Mouse (Mus musculus) hindbrain, embryonic 14.5 days (tissue): ENCODE results near the gene Axdnd1. TPM values are rescaled to one million over a fixed set of nuclear protein-coding genes. Genes with fewer than 3 reads are reported as not detected.
"Not testable (repeated sequence)": the region's sequence is repeated elsewhere in the genome, so short reads cannot be mapped to it uniquely, and the experiment has no call there.

Experiments
- ATAC-seq: fragments of 200-750 bp; cut with Nextera tagmentation; 2 replicates; pipeline ENCODE4 v1.8.0; 2017; ENCODE audit warnings: moderate number of reproducible peaks, mild to moderate bottlenecking, moderate TSS enrichment, moderate library complexity; ENCODE audit not compliant: low FRiP score
- DNase-seq: peaks from one replicate; pipeline ENCODE4 v3.0.0-alpha.2; 2015; ENCODE audit warnings: low spot score
- H3K27ac ChIP-seq: fragments of 300-500 bp; sonication (generic); 2 replicates; pipeline ENCODE4 v1.5.1; 2014; ENCODE audit warnings: mild to moderate bottlenecking, moderate library complexity
- H3K27me3 ChIP-seq: fragments of 300-500 bp; sonication (generic); 2 replicates; pipeline ENCODE4 v1.6.1; 2014; ENCODE audit warnings: mild to moderate bottlenecking, low read length, mixed read lengths; ENCODE audit not compliant: control insufficient read depth, insufficient read depth
- H3K36me3 ChIP-seq: fragments of 300-500 bp; sonication (generic); replicated peaks from 2 replicates; pipeline ENCODE4 v1.6.1; 2014; ENCODE audit not compliant: control insufficient read depth, insufficient read depth
- H3K4me1 ChIP-seq: fragments of 300-500 bp; sonication (generic); replicated peaks from 2 replicates; pipeline ENCODE4 v1.6.1; 2014; ENCODE audit warnings: antibody characterized with exemption, low read length, mixed read lengths; ENCODE audit not compliant: control insufficient read depth, insufficient read depth
- H3K4me2 ChIP-seq: fragments of 300-500 bp; sonication (generic); replicated peaks from 2 replicates; pipeline ENCODE4 v1.6.1; 2014; ENCODE audit warnings: mild to moderate bottlenecking, moderate library complexity
- H3K4me3 ChIP-seq: fragments of 300-500 bp; sonication (generic); replicated peaks from 2 replicates; pipeline ENCODE4 v1.5.1; 2014; ENCODE audit warnings: mild to moderate bottlenecking, low read length
- H3K9ac ChIP-seq: fragments of 300-500 bp; sonication (generic); 2 replicates; pipeline ENCODE4 v1.6.1; 2014
- H3K9me3 ChIP-seq: fragments of 300-500 bp; sonication (generic); 2 replicates; pipeline ENCODE4 v1.6.1; 2016; ENCODE audit warnings: low read length; ENCODE audit not compliant: control insufficient read depth
- WGBS: fragments of 180-500 bp; shearing (Covaris S2); extraction: QIAGEN DNeasy Blood & Tissue Kit; methylation state at CpG from one replicate; pipeline ENCODE4 v1.1.7; 2014; 5-methylcytosine and 5-hydroxymethylcytosine counted together
- polyA plus RNA-seq: library from polyadenylated mRNA; unstranded; fragments of >200 nt; fragmentation: Nextera tagmentation; extraction: Ambion mirVana; gene quantifications from 2 replicates; pipeline ENCODE4 v1.2.1, GENCODE M21; 2014

The Axdnd1 gene
- polyA plus RNA-seq, 1 experiment from 2014 or later, result 0.27 TPM

DNA sequence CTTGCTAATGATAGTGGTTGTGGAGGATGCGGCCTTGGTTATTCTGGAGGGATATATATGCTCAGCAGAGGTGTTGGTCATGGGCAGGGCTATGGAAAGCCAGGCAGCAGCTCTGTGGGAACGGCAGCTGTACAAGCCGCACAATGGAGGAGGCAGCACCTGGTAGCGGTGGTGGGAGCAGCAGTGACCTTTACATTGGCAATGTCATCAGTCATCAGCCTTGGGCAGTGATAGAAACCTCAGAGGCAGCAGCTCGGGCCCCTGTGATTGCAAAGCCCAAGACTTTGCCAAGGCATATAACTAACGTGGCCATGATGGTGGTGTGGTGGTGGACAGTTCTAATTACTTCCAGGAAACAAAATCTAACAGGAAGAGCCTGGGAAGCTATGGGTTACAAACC is 2.5 kb upstream of the Axdnd1 start:
- 88% methylated on average over 6 of the region's 6 CpGs for WGBS
- ATAC-seq, result no peak

DNA sequence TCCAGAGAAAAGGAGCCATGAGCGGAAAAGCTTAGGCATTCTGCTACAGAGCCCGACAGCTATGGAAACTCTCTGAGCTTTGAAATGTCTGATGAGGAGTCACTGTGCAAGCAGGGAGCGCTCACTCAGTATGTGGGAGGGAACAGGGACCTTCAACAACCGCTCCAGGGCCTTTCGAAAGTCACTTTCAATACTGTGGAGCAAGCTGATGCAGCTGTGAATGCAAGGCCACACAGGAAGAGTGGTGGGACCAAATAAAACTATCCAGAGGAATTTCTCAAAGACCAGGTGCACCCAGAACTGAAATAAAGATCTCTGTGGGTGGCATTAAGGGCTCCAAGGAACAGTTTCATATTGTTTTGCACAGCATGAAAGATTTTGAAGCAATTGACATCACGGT is 1.9 kb upstream of the Axdnd1 start:
- H3K27me3 ChIP-seq, result no peaks in the 10 kb centered on the region

More for the DNA sequence above, 2.5 kb upstream of the Axdnd1 start:
- H3K4me2 ChIP-seq, result no peak overlapping the region
- H3K4me1 ChIP-seq, result no peaks in the 10 kb centered on the region
- no peaks in the 10 kb centered on the region for H3K36me3 ChIP-seq
- no peak overlapping the region for H3K4me3 ChIP-seq
- no peak overlapping the region for H3K9ac ChIP-seq
- no peak for DNase-seq
- H3K27me3 ChIP-seq, result no peaks in the 10 kb centered on the region
- H3K9me3 ChIP-seq, result no peaks in the 10 kb centered on the region
- no peak overlapping the region for H3K27ac ChIP-seq

DNA sequence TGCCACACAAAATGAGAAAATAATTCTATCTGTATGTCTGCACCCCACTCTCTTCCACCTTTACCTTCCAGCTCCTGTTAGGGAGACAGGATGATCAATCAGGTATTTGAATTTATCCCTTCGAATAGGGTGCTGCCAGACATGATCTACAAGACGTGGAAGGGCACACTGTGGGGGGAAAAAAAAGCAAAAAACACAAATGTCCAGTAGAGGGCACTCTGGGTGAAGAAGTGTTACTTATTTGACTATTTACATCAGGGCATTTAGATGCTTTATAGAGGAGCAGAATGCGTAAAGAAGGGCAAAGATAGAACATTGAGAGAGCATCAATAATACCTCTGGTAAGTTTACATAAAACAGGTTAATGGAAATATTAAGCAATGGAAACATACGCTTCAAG is 2.8 kb downstream of the Axdnd1 start:
- ATAC-seq (no peak), DNase-seq (peak; percentile 53)
- H3K4me2 ChIP-seq, result no peak overlapping the region
- 61% methylated on average over 4 of the region's 4 CpGs for WGBS
- H3K36me3 ChIP-seq, result no peaks in the 10 kb centered on the region
- H3K27ac ChIP-seq, result no peak overlapping the region
- H3K4me3 ChIP-seq, result no peak overlapping the region
- H3K9me3 ChIP-seq, result peaks cover 9% of the 10 kb centered on the region; the same call in 1 of the 2 replicates
- no peak overlapping the region for H3K9ac ChIP-seq
- no peaks in the 10 kb centered on the region for H3K27me3 ChIP-seq
- no peaks in the 10 kb centered on the region for H3K4me1 ChIP-seq

More for the DNA sequence above, 1.9 kb upstream of the Axdnd1 start:
- DNase-seq (no peak), ATAC-seq (no peak)
- Histone ChIP-seq H3K36me3 (no peaks in the 10 kb centered on the region), H3K4me2 (no peak overlapping the region), H3K4me3 (no peak overlapping the region), H3K9me3 (no peaks in the 10 kb centered on the region), H3K4me1 (no peaks in the 10 kb centered on the region), H3K9ac (no peak overlapping the region), H3K27ac (no peak overlapping the region)
- WGBS, result 78% methylated on average over 6 of the region's 6 CpGs

DNA sequence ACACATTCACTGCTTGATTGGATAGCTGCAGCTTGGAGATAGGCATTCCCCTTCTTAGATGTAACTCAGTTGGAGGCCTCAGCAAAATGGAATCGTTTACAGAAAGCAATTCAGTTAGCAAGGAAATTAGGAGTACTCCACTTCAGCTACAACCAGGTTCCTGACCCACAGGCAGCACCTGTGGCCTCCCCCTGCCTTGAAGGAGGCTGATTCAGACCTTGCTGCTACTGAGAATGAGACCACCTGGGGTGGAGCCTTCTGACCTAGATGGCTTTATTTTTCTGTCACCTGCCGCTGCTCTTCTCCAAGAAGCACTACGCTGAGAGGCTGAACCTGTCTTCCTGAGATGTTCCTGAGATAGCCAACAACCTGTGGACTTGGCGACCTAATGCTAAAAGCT is 12.4 kb downstream of the Axdnd1 start:
- ATAC-seq (no peak), DNase-seq (no peak)
- Histone ChIP-seq H3K4me1 (no peaks in the 10 kb centered on the region), H3K27ac (no peak overlapping the region), H3K36me3 (no peaks in the 10 kb centered on the region), H3K27me3 (no peaks in the 10 kb centered on the region), H3K4me3 (no peak overlapping the region), H3K9me3 (no peaks in the 10 kb centered on the region), H3K4me2 (no peak overlapping the region), H3K9ac (no peak overlapping the region)
- 72% methylated on average over 4 of the region's 4 CpGs for WGBS

DNA sequence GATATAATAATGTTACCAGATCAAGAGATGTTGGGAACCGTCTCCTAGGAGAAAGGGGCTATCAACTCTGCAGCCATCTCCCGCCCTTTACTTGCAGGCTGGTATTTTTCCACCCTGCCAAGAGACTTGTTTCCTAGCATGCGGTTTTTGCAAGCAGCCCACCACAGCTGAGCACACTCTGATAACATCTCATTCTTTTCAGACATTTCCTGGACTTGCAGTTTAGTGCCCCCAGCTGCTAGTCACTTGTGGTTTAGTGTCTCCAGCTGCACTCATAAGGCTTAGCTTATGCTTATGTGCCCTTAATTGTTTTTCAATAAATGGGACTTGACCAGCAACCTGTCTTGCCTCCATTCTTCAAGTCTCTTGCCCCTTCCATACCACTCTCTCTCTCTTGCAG is 13.0 kb downstream of the Axdnd1 start:
- DNase-seq, result no peak
- no peak overlapping the region for H3K27ac ChIP-seq
- no peaks in the 10 kb centered on the region for H3K36me3 ChIP-seq
- H3K4me3 ChIP-seq, result no peak overlapping the region
- 69% methylated on average over 3 of the region's 3 CpGs for WGBS
- no peak overlapping the region for H3K4me2 ChIP-seq
- no peaks in the 10 kb centered on the region for H3K4me1 ChIP-seq
- H3K9me3 ChIP-seq, result no peaks in the 10 kb centered on the region
- H3K27me3 ChIP-seq, result no peaks in the 10 kb centered on the region
- no peak overlapping the region for H3K9ac ChIP-seq
- ATAC-seq, result no peak

DNA sequence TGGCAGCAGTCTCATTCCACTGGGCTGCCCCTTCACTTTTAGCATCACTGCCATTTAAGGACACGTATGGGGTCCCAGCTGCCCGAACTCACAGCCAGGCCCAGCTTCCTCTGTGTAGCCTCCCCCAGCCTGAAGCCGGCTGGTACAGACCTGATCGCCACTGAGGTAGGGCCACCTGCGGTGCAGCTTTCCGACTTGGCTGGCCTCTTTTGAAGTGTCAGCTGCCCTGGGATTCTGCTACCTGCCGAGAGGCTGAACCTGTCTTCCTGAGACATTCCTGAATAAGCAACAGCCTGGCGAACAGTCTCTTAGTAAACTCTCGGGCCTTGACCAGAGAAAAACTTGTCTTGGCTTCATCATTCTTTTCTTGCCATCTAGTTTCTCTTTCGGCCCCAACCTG is 17.7 kb downstream of the Axdnd1 start:
- Histone ChIP-seq H3K9ac (no peak overlapping the region), H3K4me1 (no peaks in the 10 kb centered on the region), H3K9me3 (no peaks in the 10 kb centered on the region), H3K27me3 (no peaks in the 10 kb centered on the region), H3K4me3 (no peak overlapping the region), H3K4me2 (no peak overlapping the region), H3K36me3 (no peaks in the 10 kb centered on the region), H3K27ac (no peak overlapping the region)
- DNase-seq (no peak), ATAC-seq (no peak)
- 39% methylated on average over 10 of the region's 10 CpGs for WGBS

DNA sequence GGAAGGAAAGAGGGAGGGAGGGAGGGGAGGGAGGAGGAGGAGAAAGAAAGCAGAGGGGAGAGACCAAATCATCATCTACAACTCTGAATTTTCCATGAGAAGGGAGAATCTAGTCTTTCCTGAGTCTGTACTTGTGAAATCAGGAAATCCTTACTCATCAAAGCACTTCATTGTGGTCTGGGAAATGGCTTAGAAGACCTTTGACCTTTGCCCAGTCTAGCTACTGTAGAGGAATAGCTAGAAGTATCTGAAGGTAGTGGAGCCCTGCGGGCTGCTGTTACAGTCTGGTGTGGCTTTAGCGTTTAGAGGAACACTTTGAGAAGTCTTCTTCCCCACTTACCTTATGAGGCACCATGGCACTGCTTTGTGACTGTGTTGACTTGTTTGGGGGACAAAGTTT is 18.5 kb downstream of the Axdnd1 start:
- Histone ChIP-seq H3K27me3 (no peaks in the 10 kb centered on the region), H3K36me3 (no peaks in the 10 kb centered on the region), H3K4me3 (no peak overlapping the region), H3K4me2 (no peak overlapping the region), H3K9ac (no peak overlapping the region), H3K4me1 (no peaks in the 10 kb centered on the region), H3K9me3 (no peaks in the 10 kb centered on the region), H3K27ac (no peak overlapping the region)
- ATAC-seq (no peak), DNase-seq (no peak)
- 58% methylated on average over 2 of the region's 2 CpGs for WGBS

DNA sequence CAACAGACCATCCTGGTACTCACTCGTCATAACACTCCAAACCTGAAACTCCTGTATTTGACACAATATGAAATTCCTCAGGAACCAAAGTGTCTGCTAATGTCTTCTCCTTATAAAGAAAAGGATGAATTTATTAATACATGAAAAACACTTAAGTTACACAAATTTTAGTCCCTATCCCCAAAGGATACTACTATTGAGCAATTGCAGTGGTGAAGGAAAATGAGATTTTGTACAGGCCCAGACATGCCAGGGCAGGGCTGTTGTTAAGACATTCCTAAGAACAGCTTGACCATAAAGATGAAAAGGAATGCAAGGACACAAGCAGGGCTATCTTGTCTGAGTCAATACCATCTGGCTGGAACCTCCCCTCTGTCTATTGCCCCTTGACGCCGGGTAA is 20.8 kb downstream of the Axdnd1 start:
- 83% methylated on average over 3 of the region's 3 CpGs for WGBS
- H3K9ac ChIP-seq, H3K9me3 ChIP-seq, H3K4me2 ChIP-seq, H3K4me1 ChIP-seq, H3K36me3 ChIP-seq, H3K4me3 ChIP-seq, H3K27me3 ChIP-seq, H3K27ac ChIP-seq, DNase-seq, ATAC-seq: not testable (repeated sequence)

DNA sequence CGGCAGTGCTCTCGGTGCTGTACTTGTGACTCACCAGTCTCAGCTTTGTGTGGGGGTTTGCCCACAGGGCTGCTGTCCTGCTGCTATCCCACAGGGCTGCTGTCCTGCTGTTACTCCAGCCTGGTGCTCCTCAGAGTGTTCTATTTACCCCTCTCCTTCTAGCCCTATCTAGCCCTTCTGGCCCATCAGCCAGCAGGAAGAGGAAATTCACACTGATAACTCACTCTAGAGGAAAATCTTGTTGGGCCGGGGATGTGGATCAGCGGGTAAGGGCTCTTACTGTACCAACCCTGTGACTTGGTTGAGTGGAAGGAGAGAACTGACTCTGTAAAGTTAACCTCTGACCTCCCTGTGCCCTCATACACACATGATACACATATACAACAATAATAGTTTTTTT is 27.8 kb downstream of the Axdnd1 start:
- no peak for DNase-seq
- Histone ChIP-seq H3K9ac (no peak overlapping the region), H3K27me3 (no peaks in the 10 kb centered on the region), H3K4me3 (no peak overlapping the region), H3K4me1 (no peaks in the 10 kb centered on the region), H3K36me3 (no peaks in the 10 kb centered on the region), H3K27ac (no peak overlapping the region), H3K9me3 (no peaks in the 10 kb centered on the region), H3K4me2 (no peak overlapping the region)
- no peak for ATAC-seq
- WGBS, result 88% methylated on average over 4 of the region's 4 CpGs

DNA sequence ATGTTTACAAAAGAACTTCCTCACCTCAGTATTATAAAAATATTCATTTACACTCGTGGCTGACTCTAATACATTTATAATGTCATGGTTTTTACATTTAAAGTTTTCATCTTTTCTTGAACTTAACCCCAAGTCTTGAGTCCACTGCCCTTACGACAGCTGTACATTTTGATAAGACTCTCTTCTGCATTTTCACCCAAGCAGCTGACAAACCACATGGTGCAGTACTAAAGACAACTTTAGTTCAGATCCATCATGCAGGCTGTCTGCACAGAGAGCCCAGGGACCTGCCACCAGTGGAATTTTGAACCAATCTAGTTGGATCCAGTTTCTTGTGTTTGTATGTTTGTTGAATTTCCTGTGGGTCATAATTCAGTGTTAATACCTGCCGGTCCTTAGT is 34.1 kb downstream of the Axdnd1 start:
- Histone ChIP-seq H3K9ac (no peak overlapping the region), H3K9me3 (no peaks in the 10 kb centered on the region), H3K27me3 (no peaks in the 10 kb centered on the region), H3K36me3 (no peaks in the 10 kb centered on the region), H3K4me2 (no peak overlapping the region), H3K27ac (no peak overlapping the region), H3K4me1 (no peaks in the 10 kb centered on the region), H3K4me3 (no peak overlapping the region)
- ATAC-seq, result no peak
- 67% methylated on average over 3 of the region's 3 CpGs for WGBS
- DNase-seq, result no peak
